Mouse (Mus musculus) cortical plate, adult 2 months (tissue): Measurements from ENCODE around the gene Rnf186.

Experiments
- CTCF ChIP-seq: fragments of 200-500 bp; IDR thresholded peaks from 2 replicates; pipeline ENCODE4 v1.5.1; 2011; ENCODE audit warnings: mild to moderate bottlenecking, control low read depth, low read length; ENCODE audit not compliant: insufficient read depth; ENCODE audit errors: extremely low read depth
- POLR2A ChIP-seq: fragments of 200-500 bp; IDR thresholded peaks from 2 replicates; pipeline ENCODE4 v1.6.1; 2011; ENCODE audit warnings: mild to moderate bottlenecking, low read length, control low read depth; ENCODE audit not compliant: insufficient read depth; ENCODE audit errors: extremely low read depth

GRCm38 (mm10) chr4:138941966-138942365, 24.9 kb upstream of the Rnf186 start:
- TF ChIP-seq POLR2A = no peak
- no peak for TF ChIP-seq CTCF
